Mouse (Mus musculus): Measurements from ENCODE around the gene Hoxa11. TPM values are rescaled to one million over a fixed set of nuclear protein-coding genes. Genes with fewer than 3 reads are reported as not detected.

Gene Hoxa11
- total RNA-seq, 2 experiments from 2014 or later = not detected

DNA sequence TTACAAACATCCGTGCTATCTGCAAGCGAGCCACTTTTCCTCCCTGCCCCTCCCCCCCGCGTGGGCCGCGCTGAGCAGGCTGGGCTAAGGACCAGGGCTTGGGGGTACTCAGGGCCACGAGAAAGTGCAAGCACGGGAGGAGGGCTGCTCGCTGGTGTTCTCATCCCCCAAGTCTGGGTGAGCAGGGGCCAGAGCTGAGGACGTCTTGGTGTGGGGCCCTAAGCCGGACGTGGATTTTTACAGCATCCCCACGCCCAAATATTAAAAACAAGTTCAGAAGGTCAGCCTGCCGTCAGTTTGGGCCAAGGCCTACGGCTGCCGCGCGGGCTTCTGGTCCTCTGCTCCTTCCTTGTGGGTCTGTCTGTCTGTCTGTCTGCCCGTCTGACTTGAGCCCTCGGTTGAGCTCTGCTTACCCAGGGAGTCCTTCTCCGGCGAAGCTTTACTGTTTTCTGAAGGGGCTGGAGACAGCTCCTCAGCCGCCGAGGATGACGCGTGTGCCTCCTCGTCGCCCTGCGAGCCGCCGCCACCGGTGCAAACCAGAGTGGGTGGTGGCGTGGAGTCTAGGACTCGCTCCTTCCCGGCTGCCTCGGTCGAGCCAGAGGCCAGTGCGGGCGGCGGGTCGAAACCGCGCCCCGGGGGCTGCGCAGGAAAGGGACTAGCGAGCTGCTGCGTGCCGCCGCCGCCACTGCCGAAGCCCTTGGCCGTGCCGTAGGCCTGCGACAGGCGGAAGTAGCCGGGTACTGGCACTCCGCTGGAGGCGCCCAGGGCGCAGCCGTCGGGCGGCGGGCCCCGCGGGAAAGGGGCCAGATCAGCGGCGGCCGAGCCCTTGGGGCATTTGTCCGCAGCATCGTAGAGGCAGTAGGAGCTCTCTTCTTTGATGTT is 11.8 kb downstream of the Hoxa11 start:
- DNase-seq (ENCODE audit: low spot score in 2 of 2) = no peak

DNA sequence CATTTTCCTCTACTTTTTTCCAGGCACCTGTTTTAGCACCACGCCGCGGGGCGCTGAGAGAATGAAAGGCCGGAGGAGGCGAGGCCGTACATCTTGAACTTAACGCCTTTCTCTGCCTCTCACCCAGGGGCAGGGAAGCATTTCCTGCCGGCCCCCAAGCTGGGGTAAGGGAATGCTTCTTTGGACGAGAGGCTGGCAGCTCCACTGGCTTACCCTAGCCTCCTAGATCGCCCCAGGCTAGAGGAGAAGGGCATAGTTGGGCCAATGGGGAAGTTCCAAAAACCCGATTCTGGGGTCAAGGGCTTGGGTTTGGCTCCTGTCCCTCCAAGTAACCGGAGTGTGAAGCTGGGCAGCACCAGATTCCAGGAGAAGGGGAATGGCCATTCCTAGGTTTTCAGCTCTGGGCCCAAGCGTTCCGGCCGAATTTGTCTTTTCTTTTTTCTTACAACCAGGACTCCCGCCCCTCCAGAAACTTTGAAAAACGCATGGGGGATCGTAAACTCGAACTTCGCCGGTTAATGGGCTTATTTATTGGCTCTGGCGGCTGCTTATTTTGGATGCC is 12.5 kb downstream of the Hoxa11 start:
- DNase-seq (ENCODE audit: low spot score in 2 of 2) = no peak

DNA sequence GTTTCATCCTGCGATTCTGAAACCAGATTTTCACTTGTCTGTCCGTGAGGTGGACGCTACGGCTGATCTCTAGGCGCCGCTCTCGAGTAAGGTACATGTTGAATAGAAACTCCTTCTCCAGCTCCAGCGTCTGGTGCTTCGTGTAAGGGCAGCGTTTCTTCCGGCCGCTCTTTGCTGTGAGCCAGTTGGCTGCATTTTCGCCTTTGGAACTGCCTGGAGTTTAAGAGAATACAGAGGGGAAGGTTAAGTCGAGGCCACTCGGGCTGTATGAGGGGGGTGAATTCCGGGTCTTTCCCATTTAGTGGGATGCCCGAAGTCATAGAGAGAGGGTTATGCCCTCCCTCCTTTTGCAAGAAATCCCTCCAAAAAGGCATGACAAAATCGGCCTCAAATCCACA is 13.0 kb downstream of the Hoxa11 start:
- no peak for DNase-seq (ENCODE audit: low spot score in 2 of 2)

DNA sequence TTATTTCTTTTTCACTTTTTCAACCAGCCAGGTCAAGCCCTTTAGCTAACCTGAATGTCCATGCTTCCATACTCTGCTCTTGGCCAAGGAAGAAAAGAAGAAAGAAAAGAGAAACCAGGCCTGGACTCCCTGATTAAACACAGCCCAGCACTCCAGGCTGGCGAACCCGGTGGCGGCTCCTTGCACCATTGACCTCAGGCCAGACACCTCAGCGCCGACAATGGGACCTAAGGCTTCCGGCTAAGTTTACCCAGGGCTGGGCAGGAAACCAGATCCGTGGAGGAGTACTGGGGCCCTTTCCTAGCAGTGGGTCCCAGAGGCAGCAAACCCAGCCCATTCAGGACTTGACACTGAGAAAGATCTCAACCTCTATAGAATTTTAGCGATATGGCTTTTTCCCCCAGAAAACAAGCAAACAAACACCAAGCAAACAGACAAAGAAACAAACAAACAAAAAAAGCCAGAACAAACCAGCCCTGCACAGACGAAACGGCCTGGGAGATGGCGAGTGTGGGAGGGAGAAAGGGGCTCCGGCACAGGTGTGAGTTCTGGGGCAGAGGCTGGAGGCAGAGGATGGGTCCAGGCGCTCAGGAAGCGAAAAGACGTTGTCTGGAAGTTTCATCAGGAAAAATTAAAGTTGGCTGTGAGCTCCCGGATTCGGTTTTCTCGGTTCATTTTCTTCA is 13.6 kb downstream of the Hoxa11 start:
- no peak for DNase-seq (ENCODE audit: low spot score in 2 of 2)

DNA sequence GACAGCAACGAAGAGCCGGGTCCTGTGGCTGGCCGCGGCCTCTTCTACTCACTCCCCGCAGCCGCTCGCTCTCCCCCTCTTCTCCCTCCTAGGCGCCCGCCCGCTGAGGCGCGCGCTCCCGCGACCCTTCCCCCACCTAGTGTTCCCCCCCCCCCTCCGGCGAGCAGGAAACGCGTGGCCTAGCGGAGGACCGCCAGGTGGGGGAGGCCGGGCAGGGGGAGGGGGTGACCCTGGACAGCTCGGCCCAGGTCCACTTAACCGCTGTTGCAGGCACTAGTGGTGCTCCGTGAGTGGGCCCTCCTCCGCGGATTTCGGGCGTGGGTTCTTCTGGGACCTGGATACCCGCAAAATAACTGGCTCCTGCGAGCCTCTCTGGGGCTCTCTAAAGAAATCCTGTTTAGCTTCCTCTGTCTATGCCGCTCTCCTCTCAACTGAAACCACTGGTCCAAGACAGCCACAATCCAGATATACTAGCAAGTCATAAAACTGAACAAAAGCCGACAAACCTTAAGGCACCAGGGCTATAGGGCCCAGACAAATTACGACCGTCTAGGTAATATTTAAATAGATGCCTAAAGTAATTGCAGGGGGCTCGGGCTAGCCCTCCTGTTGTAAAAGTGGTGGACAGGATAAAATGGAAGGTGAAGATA is 15.0 kb downstream of the Hoxa11 start, which contains the start of gene Hoxa9:
Gene Hoxa9, minus strand, starts transcription at position 574 of the 650 bp plus-strand sequence.
- DNase-seq (ENCODE audit: low spot score in 2 of 2) = no peak

DNA sequence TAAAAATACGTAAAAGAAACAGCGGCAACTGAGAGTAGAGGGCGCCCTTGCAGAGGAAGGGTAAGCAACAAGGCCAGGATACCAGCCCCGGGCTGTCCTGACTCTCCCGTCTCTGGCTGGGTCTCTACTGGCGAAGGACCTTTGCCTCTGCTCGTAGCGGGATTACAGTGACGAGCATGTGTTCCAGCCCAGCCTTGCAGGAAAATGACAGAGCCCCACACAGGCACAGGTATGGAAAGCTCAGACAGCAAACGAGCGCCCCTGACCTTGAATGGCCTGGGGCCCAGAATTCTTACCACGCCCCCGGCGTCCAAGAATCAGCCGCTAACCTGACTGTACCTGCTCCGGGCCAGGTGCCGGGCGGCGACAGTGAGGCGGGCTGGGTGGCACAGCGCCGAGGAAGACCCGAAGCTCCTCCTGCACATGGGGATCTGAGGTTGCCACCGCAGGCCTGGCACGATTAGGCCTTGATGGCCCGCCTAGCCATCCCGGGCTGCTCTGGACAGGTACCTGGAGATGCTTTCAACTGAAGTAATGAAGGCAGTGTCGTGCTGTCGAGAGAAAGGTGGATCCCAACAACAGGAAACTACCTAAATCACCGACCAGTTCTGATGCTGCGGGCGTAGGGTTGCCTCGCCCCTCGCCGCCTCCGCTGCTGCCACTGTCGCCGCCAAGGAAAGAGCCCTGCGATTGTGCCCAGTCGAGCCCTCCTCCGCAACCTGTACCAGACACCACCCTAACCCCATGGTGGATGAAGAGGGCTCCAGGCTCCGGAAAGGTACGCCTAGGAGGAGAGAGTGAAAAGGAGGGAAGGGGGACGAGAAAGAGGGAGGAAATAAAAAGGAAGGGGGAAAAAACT is 15.8 kb downstream of the Hoxa11 start:
- no peak for DNase-seq (ENCODE audit: low spot score in 2 of 2)

DNA sequence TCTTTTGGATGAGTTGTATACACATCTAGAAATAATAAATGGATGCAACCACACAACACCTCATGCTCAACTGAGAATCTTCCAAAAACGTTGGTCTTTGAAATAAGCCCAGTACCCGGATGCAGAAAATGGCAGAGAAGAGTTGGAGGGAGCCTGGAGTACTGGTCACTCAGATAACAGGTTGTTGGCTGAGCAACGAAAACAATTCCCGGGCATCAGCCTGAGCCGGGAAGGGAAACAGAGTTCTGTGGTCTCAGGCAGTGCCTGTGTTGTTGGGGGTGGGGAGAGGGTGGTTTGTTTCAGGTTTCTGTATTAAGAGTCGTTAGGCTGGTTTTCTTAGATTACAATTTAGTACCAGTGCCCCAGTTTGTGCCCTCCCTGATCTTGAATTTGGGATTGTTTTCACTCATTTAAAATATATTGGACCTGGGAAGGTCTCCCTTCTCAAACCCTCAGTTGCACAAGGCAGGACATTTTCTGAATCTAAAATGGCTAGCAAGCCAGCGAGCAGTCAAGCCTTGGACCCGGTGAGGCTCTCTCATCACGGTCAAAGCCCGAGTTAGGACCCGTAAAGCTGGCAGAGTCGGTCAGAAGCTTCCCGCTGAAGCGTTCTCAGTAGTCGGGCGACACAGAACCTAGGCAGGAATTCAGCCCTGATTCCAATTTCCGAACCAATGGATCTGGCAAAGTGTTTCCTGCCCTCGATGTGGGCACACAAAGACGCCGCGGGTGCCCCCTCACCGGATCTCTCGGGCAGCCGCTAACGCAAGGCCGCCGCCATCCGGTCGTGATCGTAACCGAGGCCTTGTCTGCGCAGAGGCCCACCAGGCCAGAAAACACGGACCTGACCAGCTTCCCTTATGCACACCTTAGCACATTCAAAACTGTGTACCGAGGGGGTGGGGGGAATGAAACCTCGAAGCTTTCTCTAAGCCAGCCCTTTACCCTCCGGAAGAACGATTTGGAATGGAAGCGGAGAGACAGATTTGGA is 16.8 kb downstream of the Hoxa11 start:
- no peak for DNase-seq (ENCODE audit: low spot score in 2 of 2)

DNA sequence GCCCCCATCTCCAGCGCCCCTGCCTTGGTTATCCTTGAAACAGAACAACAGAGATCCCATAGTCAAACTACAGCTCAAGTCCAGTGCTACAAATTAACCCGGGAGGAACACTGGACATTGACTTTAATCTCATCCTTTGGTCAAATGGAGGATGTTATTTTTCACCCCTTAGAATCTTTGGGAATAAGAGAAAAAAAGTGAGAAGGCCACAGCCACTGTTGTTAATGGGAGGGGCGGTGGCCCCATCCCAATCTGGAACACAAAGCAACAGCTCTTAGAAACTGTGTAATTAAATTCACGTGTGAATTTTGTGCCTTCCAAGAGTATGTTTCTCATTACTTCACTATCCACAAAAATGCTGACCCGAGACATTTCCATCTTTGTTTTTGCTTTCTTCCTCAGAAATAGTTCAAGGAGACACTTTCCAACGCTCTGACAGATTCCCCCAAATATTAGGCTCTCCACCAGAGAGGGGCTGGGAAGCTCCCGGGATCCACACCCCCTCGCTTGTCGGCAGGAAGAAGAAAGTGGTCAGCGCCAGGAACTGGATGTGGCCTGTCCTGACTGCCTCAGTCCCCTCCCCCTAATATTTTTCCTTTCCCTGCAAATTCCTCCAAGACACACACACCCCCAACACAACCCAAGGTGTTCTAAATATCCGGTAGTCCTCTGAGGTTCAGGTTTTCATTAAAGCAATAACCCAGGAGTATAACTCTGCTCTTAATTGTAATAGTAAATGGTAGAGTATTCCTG is 18.0 kb downstream of the Hoxa11 start:
- no peak for DNase-seq (ENCODE audit: low spot score in 2 of 2)

DNA sequence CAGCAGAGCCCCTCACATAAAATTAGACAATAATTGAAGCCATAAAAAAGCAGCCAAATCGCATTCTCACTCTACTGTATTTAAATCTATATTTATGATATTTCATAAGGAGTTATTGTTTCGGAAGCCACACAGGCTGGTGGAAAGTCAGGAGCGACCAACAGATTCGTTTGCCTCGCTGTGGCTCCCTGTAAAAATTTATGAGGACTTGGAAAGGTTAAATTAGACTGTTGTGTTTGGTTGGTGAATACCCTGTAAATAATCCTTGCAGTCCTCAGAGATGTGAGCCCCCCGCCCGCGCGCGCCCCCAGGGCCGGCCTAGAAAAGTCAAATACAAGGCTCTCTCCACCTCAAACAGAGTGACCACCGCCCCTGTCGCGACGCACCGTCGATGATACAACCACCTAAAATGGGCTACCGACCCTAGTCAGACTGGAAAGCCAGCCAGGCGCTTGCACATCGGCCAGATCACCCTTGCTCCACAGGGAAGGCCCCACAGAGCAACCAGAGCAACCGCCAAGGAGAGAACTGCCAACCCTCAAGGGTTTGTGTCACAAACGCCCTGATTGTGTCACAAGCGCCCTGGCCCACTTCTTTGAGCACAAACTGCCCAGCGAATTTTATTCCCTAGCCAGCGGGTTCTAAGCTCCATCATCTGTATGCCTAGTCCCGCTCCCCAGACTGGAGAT is 18.9 kb downstream of the Hoxa11 start:
- DNase-seq (ENCODE audit: low spot score in 2 of 2) = no peak

DNA sequence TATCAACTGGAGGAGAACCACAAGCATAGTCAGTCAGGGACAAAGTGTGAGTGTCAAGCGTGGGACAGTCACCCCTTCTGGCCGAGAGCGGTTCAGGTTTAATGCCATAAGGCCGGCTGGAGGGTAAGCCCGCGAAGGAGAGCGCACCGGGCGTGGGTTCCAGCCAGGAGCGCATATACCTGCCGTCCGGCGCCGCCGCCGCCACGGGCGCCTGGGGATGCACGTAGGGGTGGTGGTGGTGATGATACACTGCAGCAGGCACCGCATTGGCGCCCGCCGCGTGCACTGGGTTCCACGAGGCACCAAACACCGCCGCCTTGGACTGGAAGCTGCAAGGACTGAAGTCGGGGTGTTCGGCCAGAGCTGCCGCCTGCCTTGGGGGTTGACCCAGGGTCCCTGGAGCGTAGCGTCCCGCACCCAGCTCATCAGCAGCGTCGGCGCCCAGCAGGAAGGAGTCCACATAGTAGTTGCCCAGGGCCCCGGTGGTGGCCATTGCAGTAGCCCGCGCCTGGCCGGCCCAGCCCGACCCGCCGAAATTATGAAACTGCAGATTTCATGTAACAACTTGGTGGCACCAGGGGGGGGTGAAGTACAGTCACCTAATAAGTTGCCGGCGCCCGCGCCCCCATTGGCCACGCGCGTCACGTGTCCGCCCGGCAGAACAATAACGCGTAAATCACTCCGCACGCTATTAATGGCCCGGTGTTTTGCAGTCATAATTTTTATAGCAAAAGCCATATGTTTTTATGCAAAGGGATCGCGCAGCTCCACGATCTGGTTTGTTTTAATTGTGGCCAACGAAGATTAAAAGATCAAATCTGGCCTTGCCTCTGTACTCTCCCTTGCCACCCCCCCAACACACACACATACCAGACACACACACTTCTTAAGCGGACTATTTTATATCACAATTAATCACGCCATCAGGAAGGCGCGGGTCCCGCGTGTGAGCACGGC is 19.7 kb downstream of the Hoxa11 start:
- DNase-seq (ENCODE audit: low spot score in 2 of 2) = no peak

DNA sequence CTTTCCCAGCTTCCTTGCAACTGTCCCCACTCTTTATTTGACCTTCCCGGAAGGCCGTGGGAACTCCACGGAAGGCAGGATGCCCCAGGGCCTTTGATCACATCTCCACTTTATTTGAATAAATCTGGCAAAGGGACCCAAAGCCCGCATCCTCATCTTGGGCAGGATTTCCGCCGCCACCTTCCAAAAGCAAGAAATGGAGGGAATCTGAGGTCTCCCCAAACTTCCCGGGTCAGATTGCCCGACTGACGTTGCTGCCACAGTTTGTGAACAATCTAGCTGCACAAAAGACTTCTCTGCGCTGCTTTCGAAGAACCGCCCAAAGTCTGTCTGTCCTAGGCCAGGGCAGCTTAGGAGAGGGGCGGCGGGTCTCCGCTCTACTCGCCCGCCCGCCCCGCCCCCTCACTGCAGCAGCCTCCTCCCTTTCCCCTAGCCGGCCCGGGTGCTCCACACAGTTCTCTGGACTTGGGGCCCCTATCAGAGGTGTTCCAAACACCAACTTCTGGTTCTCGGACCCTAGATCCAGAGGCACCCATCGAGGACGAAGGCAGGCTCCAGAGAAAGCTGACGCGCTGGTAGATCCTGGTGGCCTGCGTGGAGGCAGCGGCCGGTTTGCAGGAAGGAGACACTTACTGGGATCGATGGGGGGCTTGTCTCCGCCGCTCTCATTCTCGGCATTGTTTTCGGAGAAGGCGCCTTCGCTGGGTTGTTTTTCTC is 20.6 kb downstream of the Hoxa11 start:
- DNase-seq (ENCODE audit: low spot score in 2 of 2) = no peak

DNA sequence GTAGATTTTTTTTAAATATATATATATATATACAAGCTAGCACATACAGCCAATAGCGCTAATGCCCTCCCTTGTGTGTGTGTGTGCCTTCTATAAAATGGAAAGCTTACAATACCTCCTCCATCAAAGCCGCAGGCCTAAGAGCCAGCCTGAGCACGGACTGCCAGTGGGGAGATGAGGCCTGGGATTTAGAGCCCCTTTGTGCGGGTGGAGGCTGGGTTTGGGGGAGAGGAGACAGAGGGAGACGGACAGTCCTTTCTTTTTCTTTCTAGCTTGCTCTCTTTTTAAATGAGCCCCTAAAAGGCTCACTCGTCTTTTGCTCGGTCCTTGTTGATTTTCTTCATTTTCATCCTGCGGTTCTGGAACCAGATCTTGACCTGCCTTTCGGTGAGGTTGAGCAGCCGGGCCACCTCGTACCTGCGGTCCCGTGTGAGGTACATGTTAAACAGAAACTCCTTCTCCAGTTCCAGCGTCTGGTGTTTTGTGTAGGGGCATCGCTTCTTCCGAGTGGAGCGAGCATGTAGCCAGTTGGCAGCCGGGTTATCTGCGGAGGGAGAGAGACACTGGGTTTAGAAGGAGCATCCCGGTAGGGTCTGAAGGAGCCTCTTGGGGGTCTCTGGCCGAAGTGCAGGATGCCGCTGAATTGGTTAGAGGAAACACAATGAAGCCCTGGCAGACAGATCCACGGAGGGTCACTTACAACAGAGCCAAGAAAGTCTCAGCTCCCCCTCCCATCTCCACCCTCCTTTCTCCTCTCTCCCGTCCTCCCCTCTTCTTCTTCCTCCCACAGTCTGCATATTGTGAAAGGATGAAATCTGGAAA is 21.5 kb downstream of the Hoxa11 start:
- no peak for DNase-seq (ENCODE audit: low spot score in 2 of 2)

DNA sequence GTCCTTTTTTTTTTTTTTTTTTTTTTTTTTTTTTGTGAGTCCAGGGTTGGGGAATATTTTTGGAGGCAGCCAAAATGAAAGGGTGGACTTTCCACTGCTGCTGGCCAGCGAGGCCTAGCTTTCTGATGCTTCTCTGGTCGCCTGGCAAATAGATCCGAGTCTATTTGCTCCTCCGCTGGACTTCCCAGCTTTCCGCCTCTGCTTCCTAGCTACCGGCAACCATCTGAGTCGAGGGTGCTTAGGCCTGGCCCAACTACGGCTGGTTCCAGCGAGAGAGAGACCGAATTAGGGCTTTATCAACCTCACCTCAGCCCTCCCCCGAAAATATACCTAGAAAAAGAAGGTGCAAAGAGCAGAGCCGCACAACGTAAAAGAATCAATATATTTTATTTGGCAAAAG is 22.9 kb downstream of the Hoxa11 start:
- DNase-seq (ENCODE audit: low spot score in 2 of 2) = no peak

DNA sequence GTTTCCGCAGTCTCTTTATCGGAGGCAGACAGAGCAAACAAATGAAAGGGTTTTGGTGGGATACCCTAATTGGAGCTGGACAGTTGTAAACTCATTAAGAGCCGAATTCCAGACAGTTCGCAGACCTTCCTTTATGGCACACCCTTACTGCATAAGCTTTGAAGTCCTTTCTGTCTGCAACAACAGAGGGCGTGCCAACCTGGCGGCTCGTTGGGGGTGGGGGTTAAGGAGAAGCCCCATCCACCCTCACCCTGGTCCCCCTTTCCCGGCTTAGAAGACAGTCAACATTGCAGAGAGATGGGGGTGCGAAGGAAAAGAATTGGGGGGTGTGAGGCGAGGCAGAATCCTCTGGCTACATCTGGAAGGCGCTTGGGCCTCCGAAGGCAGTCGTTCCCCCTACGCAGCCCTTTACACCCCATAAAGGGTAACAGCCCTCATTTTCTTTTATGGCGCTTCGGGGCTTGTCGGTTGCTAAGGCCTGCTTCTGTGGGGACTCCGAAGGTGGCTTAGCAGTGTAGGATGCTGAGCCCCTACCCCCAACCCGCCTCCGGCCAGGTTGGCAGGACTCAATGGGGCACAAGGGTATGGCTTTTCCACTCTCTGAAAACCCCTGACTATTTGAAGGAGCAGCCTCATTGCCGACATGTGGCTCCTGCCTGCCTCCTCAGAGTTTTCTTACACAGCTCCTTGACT is 23.5 kb downstream of the Hoxa11 start:
- DNase-seq (ENCODE audit: low spot score in 2 of 2) = no peak
